Mouse (Mus musculus) mouse embryonic stem cell (cell line): ENCODE results near the gene Slc30a4.

Experiments
- in situ Hi-C, 2 experiments: fragments of 300-500 bp; cut with MboI; formaldehyde crosslinking; loops; 1 replicate in 1 of 2; 3 replicates in 1 of 2; pipeline ENCODE4 v1.14.3; 2019 to 2020; ENCODE audit warnings: low sequenced_read_pairs in 2 of 2, low pct_unique_long_range_greater_than_20kb in 1 of 2, mixed read lengths in 1 of 2; ENCODE audit not compliant: unreplicated experiment in 1 of 2

The Slc30a4 gene

GRCm38 (mm10) chr2:122702181-122703036, at the start of gene Slc30a4:
TSS of gene Slc30a4 (minus strand) at chr2:122702663.
- in situ Hi-C loops = no loop called here

GRCm38 (mm10) chr2:122746461-122746860, 44.0 kb upstream of the Slc30a4 start:
- in situ Hi-C loops = no loop called here

GRCm38 (mm10) chr2:122739023-122739422, 36.6 kb upstream of the Slc30a4 start:
- in situ Hi-C loops = no loop called here

GRCm38 (mm10) chr2:122737894-122738830, 35.7 kb upstream of the Slc30a4 start, which contains the start of gene Bloc1s6:
TSS of gene Bloc1s6 (plus strand) at chr2:122738503.
- in situ Hi-C loops = no loop called here

- in situ Hi-C loops = no loop called here
These were observed 29.0 kb upstream of the Slc30a4 start for GRCm38 (mm10) chr2:122731456-122731855.

- in situ Hi-C loops = no loop called here
These were observed 23.1 kb upstream of the Slc30a4 start for GRCm38 (mm10) chr2:122725604-122726003.

- in situ Hi-C loops = no loop called here
These were observed 18.1 kb upstream of the Slc30a4 start for GRCm38 (mm10) chr2:122720564-122720963.

- in situ Hi-C loops = no loop called here
These were observed 16.8 kb upstream of the Slc30a4 start for GRCm38 (mm10) chr2:122719232-122719631.

GRCm38 (mm10) chr2:122716301-122716842, 13.9 kb upstream of the Slc30a4 start:
- in situ Hi-C loops = no loop called here

GRCm38 (mm10) chr2:122715148-122715692, 12.8 kb upstream of the Slc30a4 start:
- in situ Hi-C loops = no loop called here

- in situ Hi-C loops = no loop called here
These were observed 10.4 kb upstream of the Slc30a4 start for GRCm38 (mm10) chr2:122712848-122713247.

- in situ Hi-C loops = no loop called here
These were observed 9.4 kb upstream of the Slc30a4 start for GRCm38 (mm10) chr2:122711911-122712310.

- in situ Hi-C loops = no loop called here
These were observed 6.7 kb upstream of the Slc30a4 start for GRCm38 (mm10) chr2:122709156-122709555.

GRCm38 (mm10) chr2:122708080-122708479, 5.6 kb upstream of the Slc30a4 start:
- in situ Hi-C loops = no loop called here

GRCm38 (mm10) chr2:122704572-122704971, 2.1 kb upstream of the Slc30a4 start:
- in situ Hi-C loops = no loop called here

GRCm38 (mm10) chr2:122701871-122702180, 637 bp downstream of the Slc30a4 start:
- in situ Hi-C loops = no loop called here

GRCm38 (mm10) chr2:122701012-122701411, 1.5 kb downstream of the Slc30a4 start:
- in situ Hi-C loops = no loop called here

- in situ Hi-C loops = no loop called here
These were observed 4.9 kb downstream of the Slc30a4 start for GRCm38 (mm10) chr2:122697526-122697925.

GRCm38 (mm10) chr2:122686665-122687064, 15.8 kb downstream of the Slc30a4 start:
- in situ Hi-C loops = no loop called here
